Mouse (Mus musculus): ENCODE data around the gene Plcd3.
A peak's percentile ranks its signal among the peaks of the same experiment; 100 is the strongest.

The Plcd3 gene

GRCm38 (mm10) chr11:103066191-103067050 lies 35.0 kb downstream of the Plcd3 start:
- no peak for DNase-seq (ENCODE audit: low spot score)

GRCm38 (mm10) chr11:103058499-103059085 lies 42.9 kb downstream of the Plcd3 start:
- DNase-seq (ENCODE audit: low spot score), result no peak

- no peak for DNase-seq (ENCODE audit: low spot score)
These were observed 44.8 kb downstream of the Plcd3 start for GRCm38 (mm10) chr11:103056636-103057035.

GRCm38 (mm10) chr11:103054798-103055197 lies 46.7 kb downstream of the Plcd3 start:
- DNase-seq (ENCODE audit: low spot score), result peak; percentile 76

GRCm38 (mm10) chr11:103053191-103054076 lies 48.0 kb downstream of the Plcd3 start:
- no peak for DNase-seq (ENCODE audit: low spot score)

- no peak for DNase-seq (ENCODE audit: low spot score)
These were observed 49.4 kb downstream of the Plcd3 start for GRCm38 (mm10) chr11:103052078-103052477.

- peak; percentile 83 for DNase-seq (ENCODE audit: low spot score)
These were observed 50.2 kb downstream of the Plcd3 start for GRCm38 (mm10) chr11:103051249-103051691.

GRCm38 (mm10) chr11:103050153-103050552 lies 51.3 kb downstream of the Plcd3 start:
- no peak for DNase-seq (ENCODE audit: low spot score)

- peak; percentile 37 for DNase-seq (ENCODE audit: low spot score)
These were observed 51.8 kb downstream of the Plcd3 start for GRCm38 (mm10) chr11:103049611-103050010.

GRCm38 (mm10) chr11:103046286-103046685 lies 55.2 kb downstream of the Plcd3 start:
- no peak for DNase-seq (ENCODE audit: low spot score)

GRCm38 (mm10) chr11:103043982-103044381 lies 57.5 kb downstream of the Plcd3 start:
- no peak for DNase-seq (ENCODE audit: low spot score)

- DNase-seq (ENCODE audit: low spot score), result no peak
These were observed 58.6 kb downstream of the Plcd3 start for GRCm38 (mm10) chr11:103042828-103043227.

- no peak for DNase-seq (ENCODE audit: low spot score)
These were observed 63.4 kb downstream of the Plcd3 start for GRCm38 (mm10) chr11:103038037-103038436.

- no peak for DNase-seq (ENCODE audit: low spot score)
These were observed 64.5 kb downstream of the Plcd3 start for GRCm38 (mm10) chr11:103036881-103037465.

- no peak for DNase-seq (ENCODE audit: low spot score)
These were observed 66.5 kb downstream of the Plcd3 start for GRCm38 (mm10) chr11:103035007-103035406.

GRCm38 (mm10) chr11:103033030-103033429 lies 68.4 kb downstream of the Plcd3 start:
- DNase-seq (ENCODE audit: low spot score), result no peak

GRCm38 (mm10) chr11:103028176-103028891 lies 73.1 kb downstream of the Plcd3 start, which contains the start of the genes Nmt1 and Dcakd:
Gene Nmt1 (plus strand): TSS chr11:103028190.
Gene Dcakd (minus strand): TSS chr11:103028333.
- peak; percentile 99 for DNase-seq (ENCODE audit: low spot score)

- DNase-seq (ENCODE audit: low spot score), result no peak
These were observed 73.8 kb downstream of the Plcd3 start for GRCm38 (mm10) chr11:103027570-103028175.

GRCm38 (mm10) chr11:103026901-103027300 lies 74.6 kb downstream of the Plcd3 start:
- DNase-seq (ENCODE audit: low spot score), result no peak

- no peak for DNase-seq (ENCODE audit: low spot score)
These were observed 77.5 kb downstream of the Plcd3 start for GRCm38 (mm10) chr11:103023974-103024373.
